Mouse (Mus musculus): ENCODE data around the gene Sema3d.

DNA sequence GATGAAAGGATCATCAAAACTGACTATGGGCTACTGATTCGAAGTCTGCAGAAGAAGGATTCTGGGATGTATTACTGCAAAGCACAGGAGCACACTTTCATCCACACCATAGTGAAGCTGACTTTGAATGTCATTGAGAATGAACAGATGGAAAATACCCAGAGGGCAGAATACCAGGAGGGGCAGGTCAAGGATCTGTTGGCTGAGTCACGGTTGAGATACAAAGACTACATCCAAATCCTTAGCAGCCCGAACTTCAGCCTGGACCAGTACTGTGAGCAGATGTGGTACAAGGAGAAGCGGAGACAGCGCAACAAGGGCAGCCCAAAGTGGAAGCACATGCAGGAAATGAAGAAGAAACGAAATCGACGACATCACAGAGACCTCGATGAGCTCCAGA, 201.7 kb downstream of the Sema3d start:
- TF ChIP-seq CTCF (IDR thresholded peaks at IDR 0.05; ENCODE audit: low read depth) (no peak), EP300 (IDR thresholded peaks at IDR 0.05; ENCODE audit: low read depth) (no peak)
